Mouse (Mus musculus): ENCODE data around the gene Gm16867.
"Not testable (repeated sequence)": the region's sequence is repeated elsewhere in the genome, so short reads cannot be mapped to it uniquely, and the experiment has no call there.

Gm16867 gene

DNA sequence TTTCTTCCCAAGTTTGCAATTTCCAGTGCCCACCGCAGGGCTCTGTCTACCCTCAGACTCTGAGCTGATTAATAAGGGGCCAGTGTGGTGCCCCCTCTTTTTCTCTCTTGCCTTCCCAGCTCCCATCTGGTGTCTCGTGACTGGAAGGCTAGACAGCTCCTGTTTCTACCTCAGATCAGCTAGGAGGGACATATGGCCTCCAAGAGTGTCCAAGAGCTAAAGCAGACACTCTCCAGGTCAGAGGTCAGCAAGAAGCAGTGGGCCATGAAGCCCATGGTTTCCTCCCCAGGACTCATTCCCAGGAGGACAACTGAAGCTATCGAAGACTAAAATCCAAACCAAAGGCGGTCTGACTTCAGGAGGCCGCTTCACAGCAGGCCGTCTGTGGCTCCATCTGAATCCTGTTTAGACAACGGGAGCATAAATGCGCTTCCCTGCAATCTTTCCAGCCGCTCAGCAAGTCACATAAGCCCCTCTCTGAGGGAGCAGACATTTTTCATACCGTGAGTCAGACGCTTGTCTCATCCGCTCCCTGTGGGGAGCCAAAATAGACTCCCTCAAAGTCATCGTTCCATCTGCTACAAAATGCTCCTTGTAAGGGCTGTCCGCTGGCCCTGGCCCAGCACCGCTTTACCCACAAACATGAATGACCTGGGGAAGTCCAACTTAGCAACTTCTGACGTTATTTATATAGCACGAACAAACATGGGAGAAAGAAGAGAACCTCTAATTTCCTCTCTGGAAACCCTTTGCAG lies 35.4 kb downstream of the Gm16867 start:
- DNase-seq (ENCODE audit: extremely low spot score), result not testable (repeated sequence)

- DNase-seq (ENCODE audit: extremely low spot score), result not testable (repeated sequence)
Observed at GRCm38 (mm10) chr14:69464465-69464864, 38.7 kb downstream of the Gm16867 start.

GRCm38 (mm10) chr14:69457691-69458090 lies 45.5 kb downstream of the Gm16867 start:
- not testable (repeated sequence) for DNase-seq (ENCODE audit: extremely low spot score)

GRCm38 (mm10) chr14:69454640-69455039 lies 48.5 kb downstream of the Gm16867 start:
- DNase-seq (ENCODE audit: extremely low spot score), result not testable (repeated sequence)

- not testable (repeated sequence) for DNase-seq (ENCODE audit: extremely low spot score)
Observed at GRCm38 (mm10) chr14:69448845-69449244, 54.3 kb downstream of the Gm16867 start.

GRCm38 (mm10) chr14:69447006-69447405 lies 56.2 kb downstream of the Gm16867 start:
- DNase-seq (ENCODE audit: extremely low spot score), result not testable (repeated sequence)

- DNase-seq (ENCODE audit: extremely low spot score), result not testable (repeated sequence)
Observed at GRCm38 (mm10) chr14:69443092-69443692, 60.0 kb downstream of the Gm16867 start.

DNA sequence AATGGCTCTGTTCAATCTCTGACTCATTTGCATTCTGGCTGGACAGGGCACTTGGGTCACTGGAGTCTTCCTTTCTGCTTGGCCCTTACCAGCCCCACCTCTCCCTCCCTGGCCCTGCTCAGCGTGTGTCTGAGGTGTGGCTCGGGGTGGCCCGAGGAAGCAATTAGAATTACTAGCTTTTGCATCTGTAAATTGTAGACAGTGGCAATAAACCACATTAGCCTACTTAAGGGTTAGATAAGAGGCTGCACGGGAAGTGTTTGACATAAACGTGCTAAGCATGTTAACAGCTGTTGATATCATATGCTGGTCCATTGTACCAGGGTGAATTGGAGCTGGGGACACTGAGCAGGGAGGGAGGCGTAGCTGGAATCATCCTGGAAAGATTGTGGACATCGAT lies 62.2 kb downstream of the Gm16867 start:
- DNase-seq (ENCODE audit: extremely low spot score), result not testable (repeated sequence)

GRCm38 (mm10) chr14:69438678-69439214 lies 64.4 kb downstream of the Gm16867 start:
- DNase-seq (ENCODE audit: extremely low spot score), result not testable (repeated sequence)

GRCm38 (mm10) chr14:69421003-69421402 lies 82.2 kb downstream of the Gm16867 start:
- not testable (repeated sequence) for DNase-seq (ENCODE audit: extremely low spot score)

- not testable (repeated sequence) for DNase-seq (ENCODE audit: extremely low spot score)
Observed at GRCm38 (mm10) chr14:69417545-69417944, 85.6 kb downstream of the Gm16867 start.
